In genomic region chr2:91244557-91245228, GRCm38 (mm10) we compare ENCODE assay signal across 21 mouse cellular contexts. TPM values are rescaled to one million over a fixed set of nuclear protein-coding genes. Genes with fewer than 3 reads are reported as not detected.
DNase-seq lines count a peak whose midpoint lies in the region; ATAC-seq and TF ChIP-seq lines count a peak whose summit lies in the region.
"Had no signal": no experiment of that assay in that cellular context is flagged by ENCODE, and none has a peak within 500 bp of the region (broad histone marks: within the 10 kb centered on the region; RNA-seq: fewer than 3 reads in every experiment).

No protein-coding gene starts in this region.

- H3K4me1 ChIP-seq in liver, embryonic 15.5 days (replicated peaks): peaks cover 38% of the 10 kb centered on the region
- H3K4me1 ChIP-seq: forebrain, embryonic 12.5 days; limb, embryonic 13.5 days; neural tube, embryonic 13.5 days had no signal

- intact Hi-C loops in left cerebral cortex, postnatal 25 days (cut with DNase I): no loop called here

- DNase-seq in layer of hippocampus, adult 2 months (ENCODE audit: low spot score in 2 of 2): no peak
- DNase-seq in layer of hippocampus, postnatal 36 days: no peak
- no peak for DNase-seq in left cerebral cortex, postnatal 25 days (ENCODE audit: low spot score in 2 of 2)
- DNase-seq in lung, postnatal 4 days: no peak
- DNase-seq in right cerebral cortex, adult 18-20 months: no peak
- DNase-seq: adrenal gland, postnatal 14 days; cerebellum, adult 11-12 months; heart, adult 18-20 months; kidney, postnatal 36 days; layer of hippocampus, adult 9-11 months; midbrain, embryonic 14.5 days; thymus, postnatal 36 days had no signal

- peak overlapping the region; percentile 11; the same call in 1 of the 2 replicates for H3K27ac ChIP-seq in layer of hippocampus, adult 2 months
- H3K27ac ChIP-seq in liver, embryonic 15.5 days (replicated peaks): peak overlapping the region; percentile 52; the same call in 1 of the 2 replicates
- H3K27ac ChIP-seq: embryonic facial prominence, embryonic 10.5 days; forebrain, embryonic 12.5 days; hindbrain, embryonic 12.5 days; limb, embryonic 13.5 days; neural tube, embryonic 13.5 days had no signal

- no peak for TF ChIP-seq CTCF in layer of hippocampus, adult 2 months (conservative IDR thresholded peaks at IDR 0.05)

- H3K9ac ChIP-seq in liver, embryonic 15.5 days: no peak overlapping the region
- H3K9ac ChIP-seq: forebrain, embryonic 12.5 days; hindbrain, embryonic 12.5 days; limb, embryonic 13.5 days; neural tube, embryonic 13.5 days had no signal

- peak; percentile 62 for ATAC-seq in common myeloid progenitor, adult 5-6 weeks (replicated peaks; ENCODE audit: low read depth, poor library complexity, severe bottlenecking)
- ATAC-seq in liver, embryonic 15.5 days (ENCODE audit: insufficient read depth): peak; percentile 85
- ATAC-seq: inflammation-experienced regulatory T-cells, adult 6 months; Patski had no signal

- 28% methylated on average over 5 of the region's 5 CpGs for WGBS in liver, embryonic 15.5 days (ENCODE audit: insufficient replicate concordance)

- no peaks in the 10 kb centered on the region for H3K36me3 ChIP-seq in liver, embryonic 15.5 days (replicated peaks)
- H3K36me3 ChIP-seq: embryonic facial prominence, embryonic 10.5 days; forebrain, embryonic 12.5 days; hindbrain, embryonic 12.5 days; limb, embryonic 13.5 days; neural tube, embryonic 13.5 days had no signal

- no peaks in the 10 kb centered on the region for H3K9me3 ChIP-seq in liver, embryonic 15.5 days (replicated peaks)
- H3K9me3 ChIP-seq: embryonic facial prominence, embryonic 10.5 days; forebrain, embryonic 12.5 days; hindbrain, embryonic 12.5 days; limb, embryonic 13.5 days; neural tube, embryonic 13.5 days had no signal

- H3K4me3 ChIP-seq in layer of hippocampus, adult 2 months: no peak overlapping the region
- H3K4me3 ChIP-seq in liver, embryonic 15.5 days (replicated peaks): no peak overlapping the region
- H3K4me3 ChIP-seq: embryonic facial prominence, embryonic 10.5 days; forebrain, embryonic 12.5 days; hindbrain, embryonic 12.5 days; limb, embryonic 13.5 days; neural tube, embryonic 13.5 days had no signal

- no peaks in the 10 kb centered on the region for H3K27me3 ChIP-seq in liver, embryonic 15.5 days
- H3K27me3 ChIP-seq: forebrain, embryonic 12.5 days; hindbrain, embryonic 12.5 days; limb, embryonic 13.5 days; neural tube, embryonic 13.5 days; Patski had no signal

- no peak overlapping the region for H3K4me2 ChIP-seq in liver, embryonic 15.5 days
- H3K4me2 ChIP-seq: forebrain, embryonic 12.5 days; hindbrain, embryonic 12.5 days; limb, embryonic 13.5 days; neural tube, embryonic 13.5 days had no signal

RNA-seq across cellular contexts. Expression of gene Ddb2, which starts 7.9 kb away (rescaled TPM):
- 10 to 100 TPM; 12.9 to 13.1 TPM for total RNA-seq in layer of hippocampus, adult 2 months (2021)
- 1 to 10 TPM; 9.3 to 9.8 TPM for total RNA-seq in layer of hippocampus, postnatal 36 days (2021)
- 11.5 and 18.0 TPM in 2 replicates for total RNA-seq in common myeloid progenitor, adult 5-6 weeks (2017)
- 5.8 and 6.1 TPM in 2 replicates for polyA plus RNA-seq in liver, embryonic 15.5 days (2015; fragmentation: Nextera tagmentation; extraction: Ambion mirVana)
- total RNA-seq in left cerebral cortex, postnatal 25 days (2021): 10 to 100 TPM; 10.6 to 11.9 TPM

RNA-seq across cellular contexts. Expression of gene Pacsin3, which starts 11.1 kb away (rescaled TPM):
- total RNA-seq in layer of hippocampus, adult 2 months (2021): 10 to 100 TPM; 25.6 to 27.6 TPM
- total RNA-seq in layer of hippocampus, postnatal 36 days (2021): 10 to 100 TPM; 23.8 to 30.1 TPM
- total RNA-seq in common myeloid progenitor, adult 5-6 weeks (2017): 0.19 TPM in 1 of 2 replicates, not detected in the other
- polyA plus RNA-seq in liver, embryonic 15.5 days (2015; fragmentation: Nextera tagmentation; extraction: Ambion mirVana): 15.8 and 18.2 TPM in 2 replicates
- total RNA-seq in left cerebral cortex, postnatal 25 days (2021): 10 to 100 TPM; 33.6 to 40.5 TPM

RNA-seq across cellular contexts. Expression of gene Arfgap2, which starts 20.1 kb away (rescaled TPM):
- 10 to 100 TPM; 75.6 to 81.3 TPM for total RNA-seq in layer of hippocampus, adult 2 months (2021)
- 10 to 100 TPM; 68.9 to 73.8 TPM for total RNA-seq in layer of hippocampus, postnatal 36 days (2021)
- 36.8 and 37.3 TPM in 2 replicates for total RNA-seq in common myeloid progenitor, adult 5-6 weeks (2017)
- 60.7 and 67.9 TPM in 2 replicates for polyA plus RNA-seq in liver, embryonic 15.5 days (2015; fragmentation: Nextera tagmentation; extraction: Ambion mirVana)
- 10 to 100 TPM; 71.8 to 74.1 TPM for total RNA-seq in left cerebral cortex, postnatal 25 days (2021)

RNA-seq across cellular contexts. Expression of gene Acp2, which starts 42.0 kb away (rescaled TPM):
- 10 to 100 TPM; 50.5 to 57.5 TPM for total RNA-seq in layer of hippocampus, adult 2 months (2021)
- total RNA-seq in layer of hippocampus, postnatal 36 days (2021): 10 to 100 TPM; 52.7 to 56.4 TPM
- 6.5 and 15.3 TPM in 2 replicates for total RNA-seq in common myeloid progenitor, adult 5-6 weeks (2017)
- polyA plus RNA-seq in liver, embryonic 15.5 days (2015; fragmentation: Nextera tagmentation; extraction: Ambion mirVana): 9.9 and 10.1 TPM in 2 replicates
- total RNA-seq in left cerebral cortex, postnatal 25 days (2021): 10 to 100 TPM; 49.7 to 51.4 TPM

RNA-seq across cellular contexts. Expression of gene Nr1h3, which starts 42.1 kb away (rescaled TPM):
- total RNA-seq in layer of hippocampus, adult 2 months (2021): 1 to 10 TPM; 4.5 to 5.9 TPM
- 1 to 10 TPM; 5.1 to 7.7 TPM for total RNA-seq in layer of hippocampus, postnatal 36 days (2021)
- 0.23 TPM in 1 of 2 replicates, not detected in the other for total RNA-seq in common myeloid progenitor, adult 5-6 weeks (2017)
- 20.4 and 21.0 TPM in 2 replicates for polyA plus RNA-seq in liver, embryonic 15.5 days (2015; fragmentation: Nextera tagmentation; extraction: Ambion mirVana)
- total RNA-seq in left cerebral cortex, postnatal 25 days (2021): 1 to 10 TPM; 2.7 to 5.7 TPM

Comparison
In these comparisons a context has a peak if more than half of its experiments do, and no peak if none do; other contexts are left out.
1. RNA of gene Pacsin3, which starts 11.1 kb away (total RNA-seq): 33.6 to 40.5 TPM in left cerebral cortex, postnatal 25 days, 23.8 to 30.1 TPM in layer of hippocampus, postnatal 36 days and 25.6 to 27.6 TPM in layer of hippocampus, adult 2 months; 0.19 TPM in common myeloid progenitor, adult 5-6 weeks; every median in the first group is over 10 times any median in the second.